Mouse (Mus musculus) gastrocnemius, adult 18-20 months (tissue): ENCODE data around the gene Inpp4b. TPM values are rescaled to one million over a fixed set of nuclear protein-coding genes. Genes with fewer than 3 reads are reported as not detected.

ENCODE experiments used
- DNase-seq: peaks from one replicate; pipeline ENCODE4 v3.0.0; 2021; ENCODE audit warnings: low spot score
- total RNA-seq, 2 experiments: library from RNA; stranded (reverse); gene quantifications; 2 replicates each; pipeline ENCODE4 v1.2.3; 2021

Inpp4b gene
- total RNA-seq, 2 experiments from 2014 or later = 13.6 to 23.3 TPM

GRCm38 (mm10) chr8:81466776-81467175, 124.4 kb downstream of the Inpp4b start:
- DNase-seq = no peak

GRCm38 (mm10) chr8:81478674-81479073, 136.3 kb downstream of the Inpp4b start:
- no peak for DNase-seq

GRCm38 (mm10) chr8:81483834-81484233, 141.5 kb downstream of the Inpp4b start:
- no peak for DNase-seq

GRCm38 (mm10) chr8:81485626-81486025, 143.3 kb downstream of the Inpp4b start:
- no peak for DNase-seq

- DNase-seq = no peak
These were observed 147.7 kb downstream of the Inpp4b start for GRCm38 (mm10) chr8:81489894-81490661.

GRCm38 (mm10) chr8:81491097-81491705, 148.8 kb downstream of the Inpp4b start:
- DNase-seq = no peak

- no peak for DNase-seq
These were observed 149.4 kb downstream of the Inpp4b start for GRCm38 (mm10) chr8:81491706-81492204.

- no peak for DNase-seq
These were observed 152.5 kb downstream of the Inpp4b start for GRCm38 (mm10) chr8:81494823-81495222.

GRCm38 (mm10) chr8:81497646-81498045, 155.3 kb downstream of the Inpp4b start:
- DNase-seq = no peak

GRCm38 (mm10) chr8:81502216-81502615, 159.9 kb downstream of the Inpp4b start:
- DNase-seq = no peak

- no peak for DNase-seq
These were observed 160.6 kb downstream of the Inpp4b start for GRCm38 (mm10) chr8:81502982-81503381.

GRCm38 (mm10) chr8:81512826-81513225, 170.5 kb downstream of the Inpp4b start:
- no peak for DNase-seq

- DNase-seq = no peak
These were observed 172.1 kb downstream of the Inpp4b start for GRCm38 (mm10) chr8:81514425-81514824.

- no peak for DNase-seq
These were observed 179.7 kb downstream of the Inpp4b start for GRCm38 (mm10) chr8:81522085-81522484.

- DNase-seq = no peak
These were observed 182.2 kb downstream of the Inpp4b start for GRCm38 (mm10) chr8:81524561-81524960.

GRCm38 (mm10) chr8:81527661-81528060, 185.3 kb downstream of the Inpp4b start:
- no peak for DNase-seq

- DNase-seq = no peak
These were observed 196.0 kb downstream of the Inpp4b start for GRCm38 (mm10) chr8:81538310-81538709.

GRCm38 (mm10) chr8:81558550-81558949, 216.2 kb downstream of the Inpp4b start:
- no peak for DNase-seq

GRCm38 (mm10) chr8:81562405-81562804, 220.0 kb downstream of the Inpp4b start:
- DNase-seq = no peak

GRCm38 (mm10) chr8:81565484-81565883, 223.1 kb downstream of the Inpp4b start:
- no peak for DNase-seq

GRCm38 (mm10) chr8:81572319-81573104, 230.2 kb downstream of the Inpp4b start:
- no peak for DNase-seq
